Mouse (Mus musculus) MEL (cell line): ENCODE data around the gene Gm49358. TPM values are rescaled to one million over a fixed set of nuclear protein-coding genes. Genes with fewer than 3 reads are reported as not detected.

Experiments used
- DNase-seq: peaks from one replicate; pipeline ENCODE4 v3.0.0; 2011; ENCODE audit warnings: low read depth, low spot score
- H3K27ac ChIP-seq: 2 replicates; pipeline ENCODE4 v1.5.1; 2012; ENCODE audit warnings: low read depth, mild to moderate bottlenecking, control low read depth, low read length, moderate library complexity; ENCODE audit not compliant: control insufficient read depth
- H3K27me3 ChIP-seq, 2 experiments: fragments of 150-350 bp in 1 of 2; sonication (generic) in 1 of 2; 2 replicates each; pipeline ENCODE4 v1.6.1; 2012; ENCODE audit warnings: low read length in 2 of 2, mild to moderate bottlenecking in 2 of 2, improper control_type of control experiment in 1 of 2, moderate library complexity in 1 of 2; ENCODE audit not compliant: insufficient read depth in 2 of 2, control insufficient read depth in 1 of 2
- H3K36me3 ChIP-seq, 2 experiments: 2 replicates each; pipeline ENCODE4 v1.6.1; 2012 to 2014; ENCODE audit warnings: low read length in 2 of 2, improper control_type of control experiment in 1 of 2, inconsistent platforms in 1 of 2, mild to moderate bottlenecking in 1 of 2; ENCODE audit not compliant: insufficient read depth in 2 of 2, control insufficient read depth in 1 of 2
- H3K4me1 ChIP-seq, 2 experiments: fragments of 150-350 bp in 1 of 2; sonication (generic) in 1 of 2; 2 replicates each; pipeline ENCODE4 v1.6.1; 2012; ENCODE audit warnings: low read length in 2 of 2, improper control_type of control experiment in 1 of 2, mild to moderate bottlenecking in 1 of 2; ENCODE audit not compliant: insufficient read depth in 2 of 2, control insufficient read depth in 1 of 2
- H3K4me3 ChIP-seq, 2 experiments: fragments of 150-350 bp in 1 of 2; sonication (generic) in 1 of 2; 2 replicates each; pipeline ENCODE4 v1.5.1; 2012; ENCODE audit warnings: low read depth in 2 of 2, low read length in 2 of 2, mild to moderate bottlenecking in 2 of 2, moderate library complexity in 2 of 2, control low read depth in 1 of 2, improper control_type of control experiment in 1 of 2; ENCODE audit not compliant: control insufficient read depth in 1 of 2, insufficient read depth in 1 of 2
- H3K79me2 ChIP-seq: 2 replicates; pipeline ENCODE4 v1.6.1; 2012; ENCODE audit warnings: mild to moderate bottlenecking, low read length, moderate library complexity; ENCODE audit not compliant: control insufficient read depth, poor library complexity, insufficient read depth
- H3K9ac ChIP-seq: 2 replicates; pipeline ENCODE4 v1.6.1; 2012; ENCODE audit warnings: low read depth, mild to moderate bottlenecking, control low read depth, low read length, moderate library complexity; ENCODE audit not compliant: control insufficient read depth, poor library complexity, severe bottlenecking
- H3K9me3 ChIP-seq: fragments of 150-350 bp; sonication (generic); replicated peaks from 2 replicates; pipeline ENCODE4 v1.6.1; 2012; ENCODE audit warnings: mild to moderate bottlenecking, low read length, improper control_type of control experiment, moderate library complexity; ENCODE audit not compliant: insufficient read depth
- CHD1 ChIP-seq: IDR thresholded peaks from 2 replicates; pipeline ENCODE4 v1.6.1; 2012; ENCODE audit warnings: low read depth, mild to moderate bottlenecking, inconsistent platforms, low read length, improper control_type of control experiment
- CHD2 ChIP-seq: IDR thresholded peaks from 2 replicates; pipeline ENCODE4 v1.6.1; 2011; ENCODE audit warnings: low read length, improper control_type of control experiment
- CTCF ChIP-seq, 3 experiments: IDR thresholded peaks in 2 of 3; conservative IDR thresholded peaks in 1 of 3; 2 replicates each; pipeline ENCODE4 v1.5.1; 2011 to 2012; ENCODE audit warnings: low read length in 3 of 3, low read depth in 2 of 3, mild to moderate bottlenecking in 2 of 3, improper control_type of control experiment in 1 of 3, inconsistent platforms in 1 of 3, mixed read lengths in 1 of 3, moderate library complexity in 1 of 3; ENCODE audit not compliant: control insufficient read depth in 1 of 3, insufficient read depth in 1 of 3, poor library complexity in 1 of 3, severe bottlenecking in 1 of 3
- EP300 ChIP-seq, 2 experiments: IDR thresholded peaks; 2 replicates each; pipeline ENCODE4 v1.6.1; 2011; ENCODE audit warnings: improper control_type of control experiment in 2 of 2, low read length in 2 of 2, low read depth in 1 of 2, mild to moderate bottlenecking in 1 of 2
- HCFC1 ChIP-seq: IDR thresholded peaks from 2 replicates; pipeline ENCODE4 v1.6.1; 2012; ENCODE audit warnings: low read depth, mild to moderate bottlenecking, inconsistent platforms, low read length, improper control_type of control experiment, moderate library complexity
- JUND ChIP-seq: IDR thresholded peaks from 2 replicates; pipeline ENCODE4 v1.6.1; 2011; ENCODE audit warnings: low read depth, mild to moderate bottlenecking, improper control_type of control experiment, low read length
- MAX ChIP-seq: IDR thresholded peaks from 2 replicates; pipeline ENCODE4 v1.6.1; 2011; ENCODE audit warnings: low read length, improper control_type of control experiment
- MYB ChIP-seq: IDR thresholded peaks from 2 replicates; pipeline ENCODE4 v1.6.1; 2011; ENCODE audit warnings: mild to moderate bottlenecking, low read depth, low read length, improper control_type of control experiment
- NELFE ChIP-seq: IDR thresholded peaks from 2 replicates; pipeline ENCODE4 v1.6.1; 2011; ENCODE audit warnings: low read depth, low read length, improper control_type of control experiment
- RAD21 ChIP-seq: IDR thresholded peaks from 2 replicates; pipeline ENCODE4 v1.6.1; 2011; ENCODE audit warnings: mild to moderate bottlenecking, low read depth, low read length, improper control_type of control experiment
- RCOR1 ChIP-seq: IDR thresholded peaks from 2 replicates; pipeline ENCODE4 v1.6.1; 2012; ENCODE audit warnings: low read depth, mild to moderate bottlenecking, inconsistent platforms, low read length, improper control_type of control experiment
- SIN3A ChIP-seq: IDR thresholded peaks from 2 replicates; pipeline ENCODE4 v1.6.1; 2012; ENCODE audit warnings: low read length, improper control_type of control experiment, inconsistent platforms
- USF2 ChIP-seq, 2 experiments: IDR thresholded peaks; 2 replicates each; pipeline ENCODE4 v1.6.1; 2011 to 2012; ENCODE audit warnings: improper control_type of control experiment in 2 of 2, low read length in 2 of 2, borderline replicate concordance in 1 of 2, inconsistent platforms in 1 of 2, low read depth in 1 of 2, mild to moderate bottlenecking in 1 of 2; ENCODE audit not compliant: insufficient read depth in 1 of 2
- polyA plus RNA-seq, 2 experiments: library from polyadenylated mRNA; stranded (reverse) in 1 of 2; unstranded in 1 of 2; fragments of >175 nt in 1 of 2; fragments of >200 nt in 1 of 2; gene quantifications; 2 replicates each; pipeline versions ENCODE4 v1.2.1 to v1.2.4; 2012; ENCODE audit warnings: low replicate concordance in 2 of 2, low read depth in 1 of 2; ENCODE audit not compliant: insufficient read length in 2 of 2, insufficient read depth in 1 of 2, missing spikeins in 1 of 2
- total RNA-seq: library from RNA; depleted of rRNA; stranded (reverse); fragments of 300-350 nt; gene quantifications from 2 replicates; pipeline ENCODE4 v1.2.3, GENCODE M21; 2012

Gm49358 gene
- total and polyA plus RNA-seq, 3 experiments = 1.3 TPM; not detected in 2

GRCm38 (mm10) chr10:86860396-86860795, 96.6 kb downstream of the Gm49358 start:
- Histone ChIP-seq H3K9me3 (no peaks in the 10 kb centered on the region), H3K4me3 (no peak overlapping the region)

GRCm38 (mm10) chr10:86862496-86862895, 98.7 kb downstream of the Gm49358 start:
- no peak overlapping the region for H3K4me3 ChIP-seq
- no peaks in the 10 kb centered on the region for H3K4me1 ChIP-seq
- H3K9me3 ChIP-seq = no peaks in the 10 kb centered on the region
- H3K27me3 ChIP-seq = no peaks in the 10 kb centered on the region
- DNase-seq = no peak
- H3K79me2 ChIP-seq = no peaks in the 10 kb centered on the region
- TF ChIP-seq RAD21 = no peak
- no peak for TF ChIP-seq MYB
- no peak overlapping the region for H3K9ac ChIP-seq
- H3K27ac ChIP-seq = no peak overlapping the region
- H3K36me3 ChIP-seq = no peaks in the 10 kb centered on the region

More at GRCm38 (mm10) chr10:86860396-86860795, 96.6 kb downstream of the Gm49358 start:
- Histone ChIP-seq H3K79me2 (no peaks in the 10 kb centered on the region), H3K27ac (no peak overlapping the region), H3K9ac (no peak overlapping the region), H3K4me1 (no peaks in the 10 kb centered on the region), H3K27me3 (no peaks in the 10 kb centered on the region), H3K36me3 (no peaks in the 10 kb centered on the region)
- TF ChIP-seq CHD1 (no peak), HCFC1 (no peak), USF2 (IDR thresholded peaks at IDR 0.05; ENCODE audit: borderline replicate concordance in 1 of 2, insufficient read depth in 1 of 2, low read depth in 1 of 2, low read length in 2 of 2) (no peak), EP300 (IDR thresholded peaks at IDR 0.05; ENCODE audit: low read depth in 1 of 2, low read length in 2 of 2) (no peak), CHD2 (no peak), RCOR1 (no peak), JUND (no peak), SIN3A (no peak), NELFE (no peak), MAX (no peak), MYB (no peak)
- no peak for DNase-seq

- DNase-seq = peak; percentile 7
- Histone ChIP-seq H3K27ac (no peak overlapping the region), H3K4me1 (no peaks in the 10 kb centered on the region), H3K36me3 (no peaks in the 10 kb centered on the region), H3K9ac (no peak overlapping the region), H3K4me3 (no peak overlapping the region), H3K27me3 (no peaks in the 10 kb centered on the region), H3K9me3 (no peaks in the 10 kb centered on the region), H3K79me2 (no peaks in the 10 kb centered on the region)
- TF ChIP-seq CTCF (IDR thresholded peaks at IDR 0.05 in 2 of 3, conservative IDR thresholded peaks at IDR 0.05 in 1 of 3; ENCODE audit: control insufficient read depth in 1 of 3, insufficient read depth in 1 of 3, low read depth in 2 of 3, low read length in 3 of 3, poor library complexity in 1 of 3, severe bottlenecking in 1 of 3) (peak; percentile 27 to 59 (median 38); a peak in 5 of 6 replicates), RCOR1 (no peak)
These were observed 99.7 kb downstream of the Gm49358 start for GRCm38 (mm10) chr10:86863429-86863828.
